Mouse (Mus musculus) adipocyte (in vitro differentiated cells): ENCODE results near the gene Shf.

Source experiments
- DNase-seq: peaks from one replicate; pipeline ENCODE4 v3.0.0-alpha.2; 2016; ENCODE audit warnings: low spot score

Shf gene

GRCm38 (mm10) chr2:122302574-122303241, 66.3 kb downstream of the Shf start:
- peak; percentile 66 for DNase-seq

- DNase-seq = no peak
Observed at GRCm38 (mm10) chr2:122301921-122302573, 66.9 kb downstream of the Shf start.

- no peak for DNase-seq
Observed at GRCm38 (mm10) chr2:122301081-122301920, 67.7 kb downstream of the Shf start.

- no peak for DNase-seq
Observed at GRCm38 (mm10) chr2:122300656-122301020, 68.3 kb downstream of the Shf start.

- DNase-seq = no peak
Observed at GRCm38 (mm10) chr2:122299911-122300655, 68.9 kb downstream of the Shf start.
